Mouse (Mus musculus) CH12.LX (cell line): ENCODE measurements around the gene Col19a1. TPM values are rescaled to one million over a fixed set of nuclear protein-coding genes. Genes with fewer than 3 reads are reported as not detected.

Experiments used
- DNase-seq: peaks from one replicate; pipeline ENCODE4 v3.0.0-alpha.2; 2013; ENCODE audit errors: extremely low read depth
- H3K27ac ChIP-seq: 2 replicates; pipeline ENCODE4 v1.5.1; 2012; ENCODE audit warnings: low read depth, mild to moderate bottlenecking, control low read depth, moderate library complexity; ENCODE audit not compliant: insufficient read depth
- H3K27me3 ChIP-seq: replicated peaks from 2 replicates; pipeline ENCODE3; 2012; ENCODE audit warnings: inconsistent platforms
- H3K36me3 ChIP-seq, 2 experiments: replicated peaks in 1 of 2; 2 replicates each; pipeline versions ENCODE3 to v1.6.1; 2012; ENCODE audit warnings: inconsistent platforms in 1 of 2, low read length in 1 of 2, mild to moderate bottlenecking in 1 of 2, mixed read lengths in 1 of 2, moderate library complexity in 1 of 2; ENCODE audit not compliant: control insufficient read depth in 1 of 2, insufficient read depth in 1 of 2
- H3K4me1 ChIP-seq, 2 experiments: 2 replicates each; pipeline ENCODE4 v1.6.1; 2012; ENCODE audit warnings: inconsistent platforms in 1 of 2, moderate library complexity in 1 of 2; ENCODE audit not compliant: insufficient read depth in 2 of 2, control insufficient read depth in 1 of 2
- H3K4me2 ChIP-seq: 2 replicates; pipeline ENCODE4 v1.6.1; 2012; ENCODE audit warnings: low read depth, mild to moderate bottlenecking, control low read depth; ENCODE audit not compliant: poor library complexity, insufficient read depth, severe bottlenecking
- H3K4me3 ChIP-seq, 3 experiments: fragments of 150-350 bp in 1 of 3; sonication (generic) in 1 of 3; replicated peaks in 1 of 3; 2 replicates each; pipeline versions ENCODE3 to v1.5.1; 2011 to 2012; ENCODE audit warnings: low read depth in 2 of 3, low read length in 2 of 3, mild to moderate bottlenecking in 2 of 3, moderate library complexity in 2 of 3, control low read depth in 1 of 3, improper control_type of control experiment in 1 of 3, inconsistent platforms in 1 of 3, mixed read lengths in 1 of 3; ENCODE audit not compliant: poor library complexity in 1 of 3
- H3K79me2 ChIP-seq: replicated peaks from 2 replicates; pipeline ENCODE4 v1.6.1; 2012; ENCODE audit warnings: mild to moderate bottlenecking, moderate library complexity; ENCODE audit not compliant: control insufficient read depth, poor library complexity, insufficient read depth, severe bottlenecking; ENCODE audit errors: extremely low read depth
- H3K9ac ChIP-seq: 2 replicates; pipeline ENCODE4 v1.6.1; 2012; ENCODE audit warnings: low read depth, mild to moderate bottlenecking, control low read depth, moderate library complexity; ENCODE audit not compliant: insufficient read depth
- H3K9me3 ChIP-seq: replicated peaks from 2 replicates; pipeline ENCODE3; 2012; ENCODE audit warnings: low read length, inconsistent platforms, mixed read lengths
- BHLHE40 ChIP-seq: IDR thresholded peaks from 2 replicates; pipeline ENCODE4 v1.6.1; 2011; ENCODE audit warnings: mild to moderate bottlenecking, low read depth, low read length, improper control_type of control experiment
- CHD2 ChIP-seq: IDR thresholded peaks from 2 replicates; pipeline ENCODE4 v1.6.1; 2011; ENCODE audit warnings: low read length, improper control_type of control experiment
- CTCF ChIP-seq, 2 experiments: IDR thresholded peaks in 1 of 2; conservative IDR thresholded peaks in 1 of 2; 2 replicates each; pipeline ENCODE4 v1.5.1; 2011 to 2012; ENCODE audit warnings: low read depth in 2 of 2, low read length in 2 of 2, improper control_type of control experiment in 1 of 2, inconsistent platforms in 1 of 2, mild to moderate bottlenecking in 1 of 2, moderate library complexity in 1 of 2
- E2F4 ChIP-seq: IDR thresholded peaks from 2 replicates; pipeline ENCODE4 v1.6.1; 2011; ENCODE audit warnings: low read depth, low read length, improper control_type of control experiment; ENCODE audit not compliant: insufficient replicate concordance
- ELF1 ChIP-seq: IDR thresholded peaks from 2 replicates; pipeline ENCODE4 v1.6.1; 2014; ENCODE audit warnings: low read depth, mild to moderate bottlenecking, inconsistent platforms, low read length, improper control_type of control experiment
- EP300 ChIP-seq: IDR thresholded peaks from 2 replicates; pipeline ENCODE4 v1.6.1; 2011; ENCODE audit warnings: low read length, improper control_type of control experiment
- GABPA ChIP-seq: IDR thresholded peaks from 2 replicates; pipeline ENCODE4 v1.6.1; 2012; ENCODE audit warnings: low read depth, low read length, improper control_type of control experiment, inconsistent platforms; ENCODE audit not compliant: insufficient replicate concordance
- HCFC1 ChIP-seq: IDR thresholded peaks from 2 replicates; pipeline ENCODE4 v1.6.1; 2012; ENCODE audit warnings: low read depth, mild to moderate bottlenecking, inconsistent platforms, low read length, improper control_type of control experiment
- IRF4 ChIP-seq: IDR thresholded peaks from 2 replicates; pipeline ENCODE4 v1.6.1; 2014; ENCODE audit warnings: low read depth, mild to moderate bottlenecking, inconsistent platforms, low read length, improper control_type of control experiment
- JUND ChIP-seq: conservative IDR thresholded peaks from 2 replicates; pipeline ENCODE4 v1.6.1; 2011; ENCODE audit warnings: low read depth, low read length, improper control_type of control experiment
- MAFK ChIP-seq: IDR thresholded peaks from 2 replicates; pipeline ENCODE4 v1.6.1; 2011; ENCODE audit warnings: low read length, improper control_type of control experiment; ENCODE audit not compliant: insufficient replicate concordance
- MAX ChIP-seq: IDR thresholded peaks from 2 replicates; pipeline ENCODE4 v1.6.1; 2011; ENCODE audit warnings: low read length, improper control_type of control experiment
- MEF2A ChIP-seq: IDR thresholded peaks from 2 replicates; pipeline ENCODE4 v1.6.1; 2014; ENCODE audit warnings: low read depth, mild to moderate bottlenecking, inconsistent platforms, low read length, improper control_type of control experiment, borderline replicate concordance
- MXI1 ChIP-seq: IDR thresholded peaks from 2 replicates; pipeline ENCODE4 v1.6.1; 2011; ENCODE audit warnings: mild to moderate bottlenecking, low read depth, low read length, improper control_type of control experiment
- MYC ChIP-seq: IDR thresholded peaks from 2 replicates; pipeline ENCODE4 v1.6.1; 2011; ENCODE audit warnings: low read depth, mild to moderate bottlenecking, improper control_type of control experiment, low read length
- NELFE ChIP-seq: IDR thresholded peaks from 2 replicates; pipeline ENCODE4 v1.6.1; 2011; ENCODE audit warnings: low read depth, low read length, improper control_type of control experiment
- NRF1 ChIP-seq: IDR thresholded peaks from 2 replicates; pipeline ENCODE4 v1.6.1; 2014; ENCODE audit warnings: low read depth, mild to moderate bottlenecking, inconsistent platforms, low read length, improper control_type of control experiment, moderate library complexity
- PAX5 ChIP-seq: IDR thresholded peaks from 2 replicates; pipeline ENCODE4 v1.6.1; 2012; ENCODE audit warnings: low read length, inconsistent platforms, mixed read lengths
- POLR2A ChIP-seq: IDR thresholded peaks from 2 replicates; pipeline ENCODE4 v1.6.1; 2011; ENCODE audit warnings: low read depth, mild to moderate bottlenecking, improper control_type of control experiment, low read length
- POLR2AphosphoS2 ChIP-seq: IDR thresholded peaks from 2 replicates; pipeline ENCODE4 v1.6.1; 2011; ENCODE audit warnings: low read depth, low read length, improper control_type of control experiment
- RAD21 ChIP-seq: IDR thresholded peaks from 2 replicates; pipeline ENCODE4 v1.6.1; 2011; ENCODE audit warnings: low read depth, mild to moderate bottlenecking, low read length, improper control_type of control experiment, moderate library complexity
- RCOR1 ChIP-seq: conservative IDR thresholded peaks from 2 replicates; pipeline ENCODE4 v1.6.1; 2012; ENCODE audit warnings: low read depth, mild to moderate bottlenecking, inconsistent platforms, low read length, improper control_type of control experiment
- SMC3 ChIP-seq: IDR thresholded peaks from 2 replicates; pipeline ENCODE4 v1.6.1; 2011; ENCODE audit warnings: low read depth, low read length, improper control_type of control experiment
- TCF12 ChIP-seq: IDR thresholded peaks from 2 replicates; pipeline ENCODE4 v1.6.1; 2014; ENCODE audit warnings: low read depth, mild to moderate bottlenecking, inconsistent platforms, low read length, improper control_type of control experiment
- UBTF ChIP-seq: IDR thresholded peaks from 2 replicates; pipeline ENCODE4 v1.6.1; 2012; ENCODE audit warnings: low read depth, mild to moderate bottlenecking, inconsistent platforms, low read length, improper control_type of control experiment, moderate library complexity
- USF1 ChIP-seq: IDR thresholded peaks from 2 replicates; pipeline ENCODE4 v1.6.1; 2014; ENCODE audit warnings: low read depth, mild to moderate bottlenecking, inconsistent platforms, low read length, improper control_type of control experiment
- USF2 ChIP-seq: conservative IDR thresholded peaks from 2 replicates; pipeline ENCODE4 v1.6.1; 2011; ENCODE audit warnings: low read depth, low read length, improper control_type of control experiment
- ZC3H11A ChIP-seq: IDR thresholded peaks from 2 replicates; pipeline ENCODE4 v1.6.1; 2012; ENCODE audit warnings: low read depth, mild to moderate bottlenecking, inconsistent platforms, low read length, improper control_type of control experiment
- ZKSCAN1 ChIP-seq: IDR thresholded peaks from 2 replicates; pipeline ENCODE4 v1.6.1; 2012; ENCODE audit warnings: low read depth, inconsistent platforms, low read length, improper control_type of control experiment, borderline replicate concordance
- ZMIZ1 ChIP-seq: IDR thresholded peaks from 2 replicates; pipeline ENCODE4 v1.6.1; 2012; ENCODE audit warnings: low read depth, mild to moderate bottlenecking, inconsistent platforms, low read length, improper control_type of control experiment
- ZNF384 ChIP-seq: IDR thresholded peaks from 2 replicates; pipeline ENCODE4 v1.6.1; 2012; ENCODE audit warnings: low read depth, low read length, improper control_type of control experiment, inconsistent platforms
- dilution Hi-C: fragments of 300-500 bp; cut with MboI; formaldehyde crosslinking; loops from 2 replicates; pipeline ENCODE4 v1.14.3; 2020; ENCODE audit warnings: low sequenced_read_pairs; ENCODE audit not compliant: extremely low pct_unique_long_range_greater_than_20kb, extremely low pct_ligation_motif_present
- in situ Hi-C: fragments of 300-500 bp; cut with MboI; formaldehyde crosslinking; loops from 3 replicates; pipeline ENCODE4 v1.14.3; 2019; ENCODE audit warnings: low sequenced_read_pairs, low pct_ligation_motif_present, low pct_unique_long_range_greater_than_20kb, mixed read lengths
- polyA plus RNA-seq: library from polyadenylated mRNA; unstranded; fragments of >175 nt; gene quantifications from 2 replicates; pipeline ENCODE4 v1.2.1, GENCODE M21; 2012; ENCODE audit warnings: low read depth; ENCODE audit not compliant: insufficient read length
- total RNA-seq, 2 experiments: library from RNA; depleted of rRNA; stranded (reverse); fragments of 300-350 nt in 1 of 2; fragments of >200 nt in 1 of 2; gene quantifications; 2 replicates each; pipeline ENCODE4 v1.2.3; 2012 to 2014

Col19a1 gene
- total and polyA plus RNA-seq, 3 experiments, result not detected

- Histone ChIP-seq H3K9ac (no peak overlapping the region), H3K4me3 (no peak overlapping the region), H3K9me3 (no peaks in the 10 kb centered on the region), H3K27me3 (no peaks in the 10 kb centered on the region), H3K36me3 (no peaks in the 10 kb centered on the region), H3K4me2 (no peak overlapping the region), H3K79me2 (no peaks in the 10 kb centered on the region), H3K27ac (no peak overlapping the region), H3K4me1 (no peaks in the 10 kb centered on the region)
- no peak for DNase-seq
- dilution Hi-C loops, result no loop called here
- in situ Hi-C loops, result no loop called here
- TF ChIP-seq POLR2AphosphoS2, result no peak
- no peak for TF ChIP-seq USF1
- TF ChIP-seq ZC3H11A, result no peak
- TF ChIP-seq SMC3, result no peak
- TF ChIP-seq PAX5, result no peak
- no peak for TF ChIP-seq JUND
- TF ChIP-seq IRF4, result no peak
- TF ChIP-seq ZMIZ1, result no peak
- TF ChIP-seq MEF2A, result no peak
- no peak for TF ChIP-seq GABPA
- TF ChIP-seq NRF1, result no peak
- no peak for TF ChIP-seq NELFE
- TF ChIP-seq BHLHE40, result no peak
These were observed 329.3 kb downstream of the Col19a1 start for GRCm38 (mm10) chr1:24257961-24258360.

- Histone ChIP-seq H3K9ac (no peak overlapping the region), H3K4me1 (peaks cover 0 to 11% of the 10 kb centered on the region in 2 experiments; a peak in 2 of 4 replicates), H3K36me3 (no peaks in the 10 kb centered on the region), H3K9me3 (no peaks in the 10 kb centered on the region), H3K27ac (no peak overlapping the region), H3K4me2 (peak overlapping the region; percentile 18; the same call in 1 of the 2 replicates)
- dilution Hi-C loops (no loop called here), in situ Hi-C loops (no loop called here)
- peak; percentile 64 for DNase-seq
- TF ChIP-seq MYC, result no peak
- TF ChIP-seq USF1, result no peak
- peak; percentile 81 to 90 for TF ChIP-seq CTCF (conservative IDR thresholded peaks at IDR 0.05 in 1 of 2, IDR thresholded peaks at IDR 0.05 in 1 of 2; ENCODE audit: low read depth in 2 of 2, low read length in 2 of 2)
- no peak for TF ChIP-seq ELF1
- no peak for TF ChIP-seq ZKSCAN1
- TF ChIP-seq MXI1, result no peak
- peak; percentile 66 for TF ChIP-seq SMC3
- TF ChIP-seq MAFK, result no peak
- no peak for TF ChIP-seq HCFC1
- TF ChIP-seq TCF12, result no peak
- TF ChIP-seq POLR2A, result no peak
- TF ChIP-seq NELFE, result no peak
- no peak for TF ChIP-seq MAX
- TF ChIP-seq E2F4, result no peak
- no peak for TF ChIP-seq ZNF384
- peak; percentile 94 for TF ChIP-seq RAD21
- no peak for TF ChIP-seq EP300
- TF ChIP-seq RCOR1, result no peak
- no peak for TF ChIP-seq USF2
- TF ChIP-seq GABPA, result no peak
- TF ChIP-seq NRF1, result no peak
- no peak for TF ChIP-seq ZC3H11A
- TF ChIP-seq UBTF, result no peak
- TF ChIP-seq CHD2, result no peak
- TF ChIP-seq JUND, result no peak
- TF ChIP-seq, all 38 proteins: peak for 3
- Histone ChIP-seq H3K79me2 (no peaks in the 10 kb centered on the region), H3K4me3 (no peak overlapping the region), H3K27me3 (no peaks in the 10 kb centered on the region)
These were observed 338.1 kb downstream of the Col19a1 start for GRCm38 (mm10) chr1:24249105-24249664.
